Mouse (Mus musculus): ENCODE results near the gene N4bp2l1.
"Not testable (repeated sequence)": the region's sequence is repeated elsewhere in the genome, so short reads cannot be mapped to it uniquely, and the experiment has no call there.

Gene N4bp2l1

DNA sequence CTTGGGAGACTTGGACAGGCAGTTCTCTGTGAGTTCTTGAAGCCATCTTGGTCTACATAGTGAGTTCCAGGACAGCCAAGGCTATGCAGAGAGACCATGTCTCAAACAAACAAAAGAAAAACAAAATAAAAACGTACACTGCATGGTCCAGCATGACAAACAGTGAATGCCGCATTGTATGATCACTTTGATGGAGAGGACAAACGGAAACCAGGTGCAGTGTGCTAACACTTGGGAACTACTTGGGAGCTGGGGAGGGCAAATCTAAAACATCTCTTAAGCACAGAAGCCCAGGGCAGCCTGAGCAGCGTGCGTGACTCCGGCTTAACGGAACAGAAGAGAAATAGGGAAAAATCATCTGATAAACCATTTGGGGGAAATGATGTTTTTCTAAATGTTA is at the start of gene N4bp2l1:
Gene N4bp2l1, minus strand, starts transcription at position 101 of the 400 bp plus-strand sequence.
- DNase-seq (ENCODE audit: low read depth, low spot score) = no peak

DNA sequence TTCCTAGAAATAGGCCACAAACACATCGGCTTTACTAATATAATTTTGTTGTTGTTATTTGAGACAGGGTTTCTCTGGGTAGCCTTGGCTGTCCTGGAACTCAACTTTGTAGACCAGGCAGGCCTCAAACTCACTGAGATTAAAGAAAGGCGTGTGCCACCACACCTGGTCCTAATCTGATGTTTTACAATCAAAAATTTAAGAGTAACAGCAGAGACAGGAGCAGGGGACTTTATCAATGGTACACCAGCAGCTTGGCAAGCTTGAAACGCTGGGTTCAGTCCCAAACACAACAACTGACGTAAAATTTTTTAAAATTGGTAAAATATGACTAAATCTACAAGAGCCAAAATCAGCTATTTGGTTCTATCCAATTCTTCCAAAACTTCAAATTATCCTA is 47.9 kb upstream of the N4bp2l1 start:
- no peak for DNase-seq (ENCODE audit: low read depth, low spot score)

DNA sequence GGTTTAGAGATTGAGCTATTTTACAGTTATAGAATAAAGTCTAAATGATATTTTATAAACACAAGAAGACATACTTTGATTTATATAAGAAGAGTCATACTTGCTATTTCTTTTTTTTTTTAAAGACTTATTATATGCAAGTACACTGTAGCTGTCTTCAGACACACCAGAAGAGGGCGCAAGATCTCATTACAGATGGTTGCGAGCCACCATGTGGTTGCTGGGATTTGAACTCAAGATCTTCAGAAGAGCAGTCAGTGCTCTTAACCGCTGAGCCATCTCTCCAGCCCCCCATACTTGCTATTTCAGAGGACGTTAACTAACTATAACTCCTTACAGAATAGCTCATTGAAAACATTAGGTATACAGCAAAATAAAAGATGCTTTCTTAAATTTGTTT is 46.4 kb upstream of the N4bp2l1 start:
- not testable (repeated sequence) for DNase-seq (ENCODE audit: low read depth, low spot score)

DNA sequence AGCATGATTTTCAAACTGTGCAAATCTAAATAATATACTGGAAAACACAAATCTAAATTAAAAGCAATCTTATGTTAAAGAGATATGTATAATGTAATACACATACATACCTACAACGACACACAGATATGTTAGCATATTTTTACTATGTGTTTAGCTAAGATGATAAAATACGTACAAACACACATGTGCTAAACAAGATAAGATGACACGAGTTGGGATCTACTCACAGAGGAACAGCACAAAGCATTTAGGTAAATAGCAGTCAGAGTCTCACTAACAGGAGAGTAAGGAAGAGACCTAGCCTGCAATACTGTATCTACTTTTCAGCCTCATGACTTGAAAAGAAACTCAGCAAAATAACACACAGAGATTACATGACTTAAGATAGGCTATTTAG is 44.5 kb upstream of the N4bp2l1 start:
- DNase-seq (ENCODE audit: low read depth, low spot score) = no peak

DNA sequence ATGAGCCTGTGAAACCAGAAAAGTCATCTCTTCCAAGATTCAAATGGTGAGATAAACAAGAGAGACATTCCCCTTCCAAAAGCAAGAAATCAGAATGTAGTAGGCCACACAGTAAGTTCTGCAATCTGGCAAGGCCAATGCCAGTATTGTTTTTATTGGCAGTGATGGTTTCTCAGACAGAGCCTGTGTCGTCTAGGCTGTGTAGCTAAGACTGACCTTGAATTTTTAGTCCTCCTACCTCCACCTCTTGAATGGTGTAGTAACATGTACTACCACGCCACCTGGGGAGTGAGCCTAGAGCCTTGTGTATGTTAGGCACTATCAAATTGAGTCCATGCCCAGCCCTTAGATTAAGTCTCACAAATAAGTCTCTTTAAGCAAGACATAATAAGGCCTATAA is 32.7 kb upstream of the N4bp2l1 start:
- no peak for DNase-seq (ENCODE audit: low read depth, low spot score)

DNA sequence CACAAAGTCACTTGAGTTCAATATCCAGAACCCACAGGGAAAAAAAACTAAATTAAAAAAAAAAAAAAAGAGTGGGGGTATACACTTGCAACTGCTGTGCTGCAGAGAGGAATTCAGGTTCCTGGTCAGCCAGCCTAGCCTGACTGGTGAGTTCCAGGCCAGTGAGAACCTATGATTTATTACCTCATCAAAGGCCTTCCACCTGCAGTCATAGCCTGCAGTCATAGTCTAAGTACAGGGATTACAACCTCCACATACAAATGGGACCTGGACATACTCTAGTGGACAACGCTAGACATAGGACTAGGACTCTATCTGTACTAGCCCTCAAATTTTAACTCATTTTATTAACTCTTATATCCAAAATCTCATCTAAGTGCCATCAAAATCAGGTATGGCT is 32.3 kb upstream of the N4bp2l1 start:
- DNase-seq (ENCODE audit: low read depth, low spot score) = no peak

DNA sequence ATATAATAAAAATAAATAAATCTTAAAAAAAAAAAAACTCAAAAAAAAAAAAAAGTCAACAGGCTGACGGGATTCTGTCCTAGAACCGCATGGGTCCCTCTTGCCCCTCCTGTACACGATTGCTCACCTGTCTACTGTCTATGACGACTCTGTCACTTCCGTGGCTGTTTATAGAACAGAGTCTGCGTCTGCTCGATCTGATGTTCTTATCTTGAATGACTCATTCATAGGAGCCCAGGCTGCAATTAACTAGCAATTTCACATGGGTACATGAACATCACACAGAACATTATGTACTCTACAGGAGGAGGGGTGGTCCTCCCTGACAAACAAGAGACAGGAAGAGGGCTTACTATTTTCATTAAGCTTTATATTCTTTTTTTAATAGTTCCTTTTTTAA is 28.5 kb upstream of the N4bp2l1 start:
- no peak for DNase-seq (ENCODE audit: low read depth, low spot score)

DNA sequence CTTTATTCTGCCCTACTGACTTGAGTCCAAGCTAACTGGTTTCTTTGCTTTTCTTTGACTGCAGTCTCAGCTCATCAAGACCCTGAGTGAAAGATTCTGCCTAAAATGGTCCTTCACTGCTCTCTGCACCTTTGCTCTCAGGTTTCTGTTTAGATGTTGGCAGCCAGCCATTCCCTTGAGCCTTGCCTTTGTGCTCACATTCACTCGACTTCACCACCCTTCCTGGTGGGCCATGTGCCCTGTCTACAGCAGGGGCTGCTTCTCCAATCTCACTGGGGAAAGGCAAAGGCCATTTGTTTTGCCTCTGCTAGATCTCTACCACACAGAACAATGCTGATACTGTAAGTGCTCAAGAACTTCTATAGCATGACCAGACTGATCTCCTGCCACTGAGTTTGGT is 25.8 kb upstream of the N4bp2l1 start:
- DNase-seq (ENCODE audit: low read depth, low spot score) = no peak

DNA sequence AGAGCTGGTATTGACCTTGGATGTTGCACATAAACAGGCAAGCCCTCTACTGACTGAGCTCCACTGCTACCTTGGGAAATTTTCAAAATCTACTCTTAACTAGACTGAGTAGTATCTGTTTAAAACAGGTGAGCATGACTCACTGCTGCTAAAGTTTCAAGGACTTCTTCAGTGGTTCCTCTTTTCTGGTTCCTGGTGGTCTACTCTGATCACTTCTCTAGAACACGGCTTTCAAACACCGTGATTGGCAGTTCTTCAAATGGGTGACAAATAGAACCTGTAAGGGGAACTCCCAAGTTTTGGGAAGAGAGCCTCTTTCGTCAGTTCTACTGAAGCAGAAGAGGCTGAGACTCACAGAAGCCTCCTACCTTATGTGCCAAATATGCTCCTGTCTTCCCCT is 24.6 kb upstream of the N4bp2l1 start:
- DNase-seq (ENCODE audit: low read depth, low spot score) = no peak

DNA sequence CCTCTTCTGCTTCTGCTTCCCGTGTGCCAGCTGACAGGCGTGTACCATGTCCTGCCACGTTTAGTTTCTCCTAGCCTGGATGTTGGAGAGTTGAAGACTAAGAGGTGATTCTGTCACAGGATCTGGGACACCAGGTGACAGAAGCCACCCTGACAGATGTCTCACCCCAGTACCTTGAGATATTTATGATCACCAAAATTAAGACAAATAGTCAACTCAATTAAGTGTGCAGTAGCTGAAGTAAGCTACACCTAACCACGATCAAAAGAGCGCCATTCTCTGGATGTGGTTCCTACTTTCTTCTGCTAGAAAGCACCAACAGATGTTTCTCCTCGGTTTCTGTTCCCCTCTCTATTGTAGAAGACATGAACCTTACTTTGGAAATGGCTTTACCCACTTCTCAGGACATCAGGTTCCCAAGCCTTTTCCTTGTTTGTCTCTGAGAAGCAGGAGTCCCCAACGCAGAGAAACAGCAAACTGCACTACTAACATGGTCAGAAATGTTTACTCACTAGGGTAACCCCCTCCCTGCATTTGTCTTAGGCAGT is 23.7 kb upstream of the N4bp2l1 start:
- no peak for DNase-seq (ENCODE audit: low read depth, low spot score)

DNA sequence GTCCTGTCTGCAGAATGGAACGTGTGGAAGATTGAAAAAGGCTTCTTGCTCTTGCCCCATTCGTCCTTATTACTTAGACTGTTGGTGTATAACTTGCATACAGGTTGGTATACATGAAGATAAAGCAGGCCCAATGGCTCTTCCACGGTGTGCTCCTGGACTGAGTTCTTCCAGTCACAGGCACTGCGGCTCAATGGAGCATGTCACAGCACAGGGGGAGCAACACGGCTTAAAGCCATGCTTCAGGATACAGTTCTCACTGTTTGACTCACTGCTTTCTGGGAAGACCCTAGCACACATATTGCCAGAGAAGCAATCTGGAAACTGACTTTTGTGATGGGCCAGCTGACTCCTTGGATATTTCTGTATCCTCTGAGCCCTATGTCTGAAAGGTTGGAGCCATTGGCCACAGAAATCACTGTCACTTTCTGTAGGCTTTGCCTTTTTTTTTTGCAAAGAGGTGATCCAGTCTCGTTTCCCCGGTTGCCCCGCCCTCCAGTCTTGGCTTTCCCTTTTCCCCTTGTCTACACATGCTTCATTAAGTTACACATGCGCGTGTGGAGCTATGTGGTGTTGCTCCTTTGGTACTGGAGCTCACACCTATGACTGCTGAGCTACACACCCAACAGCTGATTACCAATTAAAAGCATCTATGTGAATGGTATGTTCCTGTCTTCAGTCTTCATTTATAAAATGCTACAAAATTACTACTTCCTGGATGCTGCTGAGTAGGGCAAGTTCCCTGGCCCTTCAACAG is 21.8 kb upstream of the N4bp2l1 start:
- DNase-seq (ENCODE audit: low read depth, low spot score) = no peak

DNA sequence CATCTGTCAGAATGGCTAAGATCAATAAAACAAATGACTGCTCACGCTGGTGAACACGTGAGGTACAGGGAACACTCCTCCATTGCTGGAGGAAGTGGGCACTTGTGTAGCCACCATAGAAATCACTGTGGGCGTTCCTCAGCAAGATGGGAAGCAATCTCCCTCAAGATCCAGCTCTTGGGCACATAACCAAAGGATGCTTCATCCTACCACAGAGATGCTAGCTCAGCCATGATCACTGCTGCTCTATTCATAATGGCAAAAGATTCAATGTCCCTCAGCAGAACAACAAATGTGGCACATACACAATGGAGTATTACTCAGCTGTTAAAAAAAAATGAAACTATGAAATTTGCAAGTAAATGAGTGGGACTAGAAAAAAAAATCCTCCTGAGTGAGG is 19.7 kb upstream of the N4bp2l1 start:
- DNase-seq (ENCODE audit: low read depth, low spot score) = no peak

DNA sequence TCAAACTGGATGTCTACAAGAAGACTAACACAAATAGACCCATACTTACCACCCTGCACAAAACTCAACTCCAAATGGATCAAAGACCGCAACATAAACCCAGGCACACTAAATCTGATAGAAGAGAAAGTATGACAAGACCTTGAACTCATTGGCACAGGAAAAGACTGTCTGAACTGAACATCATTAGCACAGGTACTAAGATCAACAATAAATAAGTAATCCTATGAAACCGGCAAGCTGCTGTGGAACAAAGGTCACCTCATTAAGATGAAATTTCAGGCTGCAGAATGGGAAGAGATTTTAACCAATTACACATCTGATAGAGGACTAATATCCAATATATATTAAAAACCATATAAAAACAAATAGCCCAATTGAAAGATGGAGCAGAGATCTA is 19.2 kb upstream of the N4bp2l1 start:
- no peak for DNase-seq (ENCODE audit: low read depth, low spot score)

DNA sequence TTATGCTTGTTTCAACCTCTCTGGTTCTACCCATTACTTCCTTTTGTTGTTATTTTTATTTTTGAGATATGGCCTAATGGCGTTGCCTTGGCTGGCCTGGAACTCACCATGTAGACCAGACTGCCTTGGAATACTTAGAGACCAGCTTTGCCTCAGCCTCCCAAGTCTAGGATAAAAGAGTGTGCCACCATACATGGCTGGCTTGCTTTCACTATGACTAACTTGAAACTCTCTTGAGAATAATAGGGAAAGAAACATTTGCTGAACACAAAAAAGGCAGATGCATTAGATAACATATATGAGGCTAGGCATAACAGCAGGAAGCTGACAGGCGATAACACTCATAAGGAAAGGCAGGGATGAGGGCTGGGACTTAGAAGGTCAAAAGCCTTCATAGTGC is 17.1 kb upstream of the N4bp2l1 start:
- DNase-seq (ENCODE audit: low read depth, low spot score) = no peak

DNA sequence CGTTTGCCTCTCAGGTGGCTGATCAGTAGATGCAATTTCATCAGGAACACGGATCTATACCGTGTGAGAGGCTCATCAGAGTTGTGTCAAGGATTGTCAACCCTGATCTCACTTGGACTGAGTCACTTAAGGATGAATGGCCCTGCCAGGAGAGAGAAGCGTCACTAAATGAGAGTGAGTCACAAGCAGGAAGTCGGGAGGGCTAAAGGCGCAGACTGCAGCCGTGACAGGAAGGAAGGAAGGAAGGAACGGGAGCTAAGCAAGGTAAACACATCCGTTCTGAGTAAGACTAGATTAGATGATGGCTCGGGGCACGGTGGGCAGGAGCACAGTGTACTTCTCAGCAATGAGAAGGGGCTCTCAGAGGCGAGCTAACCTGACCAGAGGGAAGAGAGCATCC is 14.7 kb upstream of the N4bp2l1 start:
- DNase-seq (ENCODE audit: low read depth, low spot score) = no peak

DNA sequence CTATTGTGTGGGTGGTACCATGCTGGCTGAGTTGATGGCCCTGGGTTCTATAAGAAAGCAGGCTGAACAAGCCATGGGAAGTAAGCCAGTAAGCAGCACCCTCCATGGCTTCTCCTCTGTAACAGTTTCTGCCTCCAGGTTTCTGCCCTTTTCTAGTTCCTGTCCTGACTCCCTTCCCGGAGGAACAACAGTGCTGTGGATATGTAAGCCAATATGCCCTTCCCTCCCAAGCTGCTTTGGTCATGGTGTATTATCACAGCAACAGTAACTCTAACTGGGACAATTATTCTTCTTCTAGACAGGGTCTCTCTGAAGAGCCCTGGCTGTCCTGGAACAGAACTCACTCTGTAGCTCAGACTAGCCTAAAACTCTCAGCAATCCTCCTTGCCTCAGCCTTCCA is 14.1 kb upstream of the N4bp2l1 start:
- no peak for DNase-seq (ENCODE audit: low read depth, low spot score)

DNA sequence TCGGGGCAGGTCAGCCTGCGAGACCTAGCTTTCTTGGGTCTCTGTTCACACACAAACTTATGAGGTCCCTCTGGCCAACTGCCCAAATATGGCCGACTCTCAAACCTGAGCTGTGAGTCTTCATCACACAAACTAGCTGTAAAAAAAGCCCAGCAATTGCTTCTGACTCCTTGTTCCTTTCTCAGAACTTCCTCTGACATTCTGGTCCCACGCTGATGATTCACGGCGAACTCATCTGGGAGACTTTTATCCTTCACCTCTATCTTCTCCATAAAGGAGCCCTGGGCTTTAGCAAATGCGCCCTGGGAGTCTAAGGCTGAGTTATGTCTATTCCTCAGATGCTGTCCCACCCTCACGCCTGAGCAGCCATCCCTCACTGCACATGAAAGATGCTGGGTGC is 10.6 kb upstream of the N4bp2l1 start:
- DNase-seq (ENCODE audit: low read depth, low spot score) = no peak

DNA sequence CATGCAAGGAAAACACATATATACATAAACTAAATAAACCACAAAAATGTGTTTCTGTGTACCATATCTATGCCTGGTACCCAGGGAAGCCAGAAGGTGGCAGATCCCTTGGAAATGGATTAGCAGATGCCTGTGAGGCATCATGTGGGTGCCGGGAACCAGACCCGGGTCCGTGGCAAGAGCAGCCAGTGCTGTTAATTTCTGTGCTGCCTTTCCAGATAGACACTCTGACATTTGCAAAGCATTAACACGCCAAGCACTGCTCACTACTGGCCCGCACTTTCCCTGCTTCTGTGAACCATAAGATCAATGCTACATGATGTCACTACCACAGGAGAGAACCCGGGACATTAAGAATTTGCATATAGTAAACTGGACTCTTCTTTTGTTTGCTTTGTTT is 9.1 kb upstream of the N4bp2l1 start:
- no peak for DNase-seq (ENCODE audit: low read depth, low spot score)

DNA sequence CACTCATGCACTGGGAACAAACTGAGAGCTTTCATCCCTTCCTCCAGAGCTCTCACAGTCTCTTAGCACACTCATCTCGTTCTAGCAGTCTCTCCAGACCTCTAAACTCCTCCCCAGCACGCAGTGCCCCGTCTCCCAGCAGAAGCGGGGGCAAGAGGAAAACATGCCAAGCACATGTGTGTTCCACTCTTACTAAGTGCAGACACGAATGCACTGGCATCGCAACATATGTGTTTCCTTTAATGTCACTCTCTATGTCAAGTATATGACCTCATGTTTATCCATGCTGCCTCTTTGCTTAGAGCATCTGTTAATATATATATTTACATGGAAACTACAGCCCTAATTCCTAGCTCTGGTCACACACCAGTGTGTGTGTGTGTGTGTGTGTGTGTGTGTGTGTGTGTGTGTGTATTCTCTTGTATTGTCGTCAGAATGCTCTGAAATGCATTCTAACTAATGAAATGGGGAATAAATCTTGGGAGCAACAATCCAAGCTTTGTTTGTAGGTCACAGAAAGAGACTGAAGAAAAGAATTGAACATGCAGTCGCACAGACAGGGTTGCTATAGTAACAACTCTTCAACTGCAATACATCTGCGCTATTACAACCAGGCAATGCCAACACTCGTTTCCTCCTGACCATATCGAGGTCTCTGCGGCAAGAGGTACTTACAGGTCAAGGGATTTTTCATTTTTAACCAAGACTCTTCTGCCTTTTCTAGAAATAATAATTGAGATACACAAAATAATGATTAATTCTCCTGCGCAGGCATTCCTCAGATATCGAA is 4.6 kb upstream of the N4bp2l1 start:
- no peak for DNase-seq (ENCODE audit: low read depth, low spot score)

DNA sequence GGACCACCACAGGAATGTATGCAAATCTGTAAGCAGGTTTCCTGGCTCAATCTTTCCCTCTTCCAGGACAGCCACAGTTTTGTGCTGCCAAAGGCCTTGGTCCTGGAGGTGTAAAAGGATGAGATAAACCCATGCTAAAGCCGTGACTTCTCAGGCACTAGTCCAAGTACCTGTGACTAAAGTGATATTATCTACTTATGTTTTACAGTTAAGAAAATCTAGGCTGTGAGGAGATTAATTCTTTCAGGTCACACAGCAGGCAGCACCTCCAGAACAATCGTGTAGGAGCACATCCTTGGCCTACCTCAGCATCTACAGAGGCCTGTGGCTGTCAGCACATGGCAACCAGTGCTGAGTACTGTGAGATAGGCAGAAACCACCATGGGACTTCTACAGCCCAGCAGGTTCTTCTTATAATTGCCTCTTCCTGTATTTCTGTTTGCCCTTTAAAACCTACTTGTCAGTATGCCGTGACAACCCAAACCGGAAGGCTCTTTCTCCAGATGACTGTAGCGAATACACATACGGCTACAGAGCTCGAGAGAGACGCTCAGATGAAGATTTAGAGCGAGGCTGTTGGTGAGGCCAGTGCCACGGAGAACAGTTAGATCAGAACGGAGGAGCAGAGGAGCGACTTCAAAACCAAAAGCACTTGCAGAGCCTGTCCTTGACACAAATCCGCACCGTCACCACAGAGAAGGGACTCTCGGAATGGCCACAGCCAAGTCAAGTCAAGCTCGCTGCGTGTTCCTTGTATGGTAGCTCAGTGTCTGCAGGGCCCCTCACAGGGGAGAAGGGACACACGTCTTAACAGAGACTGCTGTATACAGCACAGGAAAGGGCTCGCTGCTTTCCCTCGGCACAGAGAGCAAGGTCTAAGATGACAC is 3.8 kb upstream of the N4bp2l1 start:
- no peak for DNase-seq (ENCODE audit: low read depth, low spot score)

DNA sequence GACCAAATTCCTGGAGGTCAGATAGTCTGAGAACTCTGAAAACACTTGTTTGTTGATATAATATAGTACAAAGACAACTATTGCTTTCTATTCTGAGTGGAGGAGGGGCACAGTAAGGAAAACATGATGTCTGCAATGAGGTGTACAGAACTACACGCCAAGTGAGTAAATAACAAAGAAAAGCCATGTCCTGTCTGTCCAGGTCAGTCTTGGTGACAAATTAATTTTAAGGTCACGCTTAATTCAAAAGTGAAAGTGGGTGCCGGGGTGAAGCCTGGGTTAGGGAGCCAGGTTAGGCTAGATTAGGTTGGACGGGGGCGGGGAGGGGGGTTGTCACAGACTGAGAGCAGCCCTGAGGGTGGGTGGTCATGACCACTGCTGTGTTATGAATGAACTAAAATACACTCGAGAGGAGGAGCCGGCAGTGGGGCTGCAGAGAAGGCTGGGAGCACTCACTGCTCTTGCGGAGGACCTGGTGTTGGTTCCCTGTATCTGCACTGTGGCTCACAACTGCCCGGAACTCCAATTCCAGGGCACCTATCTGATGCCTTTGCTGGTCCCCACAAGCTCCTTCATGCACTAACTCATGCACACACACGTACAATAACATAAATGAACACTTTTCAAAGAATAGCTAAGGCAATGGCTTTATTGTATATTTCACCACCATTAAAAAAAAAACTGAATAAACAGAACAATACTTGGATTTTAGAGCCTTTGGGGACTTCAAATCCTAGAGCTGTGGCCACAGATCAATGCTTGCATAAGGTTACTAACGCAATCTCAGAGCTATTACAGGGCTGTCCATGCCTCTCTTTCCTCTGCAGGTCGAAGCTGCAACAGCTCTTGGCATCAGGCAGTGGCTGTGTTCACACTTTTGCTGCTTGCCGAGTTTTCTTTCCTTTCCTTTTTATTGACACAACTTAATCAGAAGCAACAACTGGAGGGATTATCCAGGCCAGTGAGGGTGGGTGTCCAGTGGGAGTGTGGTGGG is 2.6 kb upstream of the N4bp2l1 start:
- no peak for DNase-seq (ENCODE audit: low read depth, low spot score)
